Mouse (Mus musculus): ENCODE measurements around the gene Fgfr2.
A peak's percentile ranks its signal among the peaks of the same experiment; 100 is the strongest.

Gene Fgfr2

GRCm38 (mm10) chr7:132599071-132599975 is 523.8 kb downstream of the Fgfr2 start, which contains the start of gene Nkx1-2:
Nkx1-2 (minus strand) TSS chr7:132599637.
- DNase-seq, result no peak

GRCm38 (mm10) chr7:132597251-132598041 is 525.7 kb downstream of the Fgfr2 start:
- peak; percentile 25 for DNase-seq

- no peak for DNase-seq
Observed at GRCm38 (mm10) chr7:132596557-132597250, 526.4 kb downstream of the Fgfr2 start.

- no peak for DNase-seq
Observed at GRCm38 (mm10) chr7:132595787-132596186, 527.4 kb downstream of the Fgfr2 start.

- DNase-seq, result no peak
Observed at GRCm38 (mm10) chr7:132594325-132594724, 528.8 kb downstream of the Fgfr2 start.

GRCm38 (mm10) chr7:132593762-132594161 is 529.4 kb downstream of the Fgfr2 start:
- no peak for DNase-seq

GRCm38 (mm10) chr7:132589610-132590009 is 533.5 kb downstream of the Fgfr2 start:
- peak; percentile 30 for DNase-seq

GRCm38 (mm10) chr7:132587167-132587566 is 536.0 kb downstream of the Fgfr2 start:
- no peak for DNase-seq

GRCm38 (mm10) chr7:132585695-132586491 is 537.3 kb downstream of the Fgfr2 start:
- DNase-seq, result no peak

- no peak for DNase-seq
Observed at GRCm38 (mm10) chr7:132581441-132581840, 541.7 kb downstream of the Fgfr2 start.

- DNase-seq, result no peak
Observed at GRCm38 (mm10) chr7:132580511-132580910, 542.6 kb downstream of the Fgfr2 start.

GRCm38 (mm10) chr7:132576891-132577290 is 546.3 kb downstream of the Fgfr2 start:
- no peak for DNase-seq

- DNase-seq, result peak; percentile 94
Observed at GRCm38 (mm10) chr7:132576116-132576650, 547.0 kb downstream of the Fgfr2 start, which contains the start of gene Oat. Oat (minus strand) TSS chr7:132576398.

GRCm38 (mm10) chr7:132575623-132576022 is 547.5 kb downstream of the Fgfr2 start:
- peak; percentile 83 for DNase-seq

GRCm38 (mm10) chr7:132574646-132575045 is 548.5 kb downstream of the Fgfr2 start:
- no peak for DNase-seq

GRCm38 (mm10) chr7:132573205-132573604 is 549.9 kb downstream of the Fgfr2 start:
- no peak for DNase-seq

- DNase-seq, result no peak
Observed at GRCm38 (mm10) chr7:132572738-132573137, 550.4 kb downstream of the Fgfr2 start.

GRCm38 (mm10) chr7:132571481-132571880 is 551.7 kb downstream of the Fgfr2 start:
- DNase-seq, result peak; percentile 80

GRCm38 (mm10) chr7:132570071-132570470 is 553.1 kb downstream of the Fgfr2 start:
- DNase-seq, result peak; percentile 85

- DNase-seq, result no peak
Observed at GRCm38 (mm10) chr7:132568817-132569216, 554.3 kb downstream of the Fgfr2 start.

GRCm38 (mm10) chr7:132565831-132566230 is 557.3 kb downstream of the Fgfr2 start:
- peak; percentile 59 for DNase-seq

All from kidney, adult 18-20 months (tissue).